ENCODE assay signal across 17 mouse cellular contexts in genomic region chr14:74840328-74840727, GRCm38 (mm10).
DNase-seq lines count a peak whose midpoint lies in the region; ATAC-seq lines count a peak whose summit lies in the region.
"Had no signal": no experiment of that assay in that cellular context is flagged by ENCODE, and none has a peak within 500 bp of the region (broad histone marks: within the 10 kb centered on the region; RNA-seq: fewer than 3 reads in every experiment).

No protein-coding gene starts in this region.

- no peak for ATAC-seq in kidney, embryonic 15.5 days (replicated peaks; ENCODE audit: low FRiP score)
- no peak for ATAC-seq in limb, embryonic 12.5 days (ENCODE audit: insufficient number of reproducible peaks, insufficient read depth, low FRiP score, low TSS enrichment, low read depth)

- H3K9me3 ChIP-seq in heart, embryonic 10.5 days = no peaks in the 10 kb centered on the region
- H3K9me3 ChIP-seq in kidney, embryonic 15.5 days (replicated peaks) = no peaks in the 10 kb centered on the region
- no peaks in the 10 kb centered on the region for H3K9me3 ChIP-seq in limb, embryonic 12.5 days
- H3K9me3 ChIP-seq: liver, embryonic 15.5 days; midbrain, embryonic 10.5 days; stomach, embryonic 15.5 days had no signal

- H3K9ac ChIP-seq in kidney, embryonic 15.5 days = no peak overlapping the region
- H3K9ac ChIP-seq in limb, embryonic 12.5 days (replicated peaks) = no peak overlapping the region
- H3K9ac ChIP-seq: liver, embryonic 15.5 days; stomach, embryonic 15.5 days had no signal

- H3K27ac ChIP-seq in heart, embryonic 10.5 days = peak overlapping the region; percentile 57; the same call in 1 of the 2 replicates
- peak overlapping the region; percentile 22; the same call in 1 of the 2 replicates for H3K27ac ChIP-seq in kidney, embryonic 15.5 days
- peak overlapping the region; percentile 41; the same call in 1 of the 2 replicates for H3K27ac ChIP-seq in limb, embryonic 12.5 days
- H3K27ac ChIP-seq: liver, embryonic 15.5 days; midbrain, embryonic 10.5 days; stomach, embryonic 15.5 days had no signal

- H3K4me1 ChIP-seq in heart, embryonic 10.5 days = peaks cover 38% of the 10 kb centered on the region
- peaks cover 16% of the 10 kb centered on the region for H3K4me1 ChIP-seq in kidney, embryonic 15.5 days
- peaks cover 25% of the 10 kb centered on the region for H3K4me1 ChIP-seq in limb, embryonic 12.5 days (replicated peaks)

- WGBS in heart, embryonic 10.5 days = 47% methylated on average over 2 of the region's 2 CpGs
- WGBS in kidney, embryonic 15.5 days = 75% methylated on average over 2 of the region's 2 CpGs
- WGBS in limb, embryonic 12.5 days = 50% methylated on average over 2 of the region's 2 CpGs

- no peaks in the 10 kb centered on the region for H3K27me3 ChIP-seq in heart, embryonic 10.5 days (ENCODE audit: insufficient read depth, poor library complexity, severe bottlenecking)
- no peaks in the 10 kb centered on the region for H3K27me3 ChIP-seq in kidney, embryonic 15.5 days
- no peaks in the 10 kb centered on the region for H3K27me3 ChIP-seq in limb, embryonic 12.5 days
- H3K27me3 ChIP-seq: liver, embryonic 15.5 days; stomach, embryonic 15.5 days had no signal

- H3K4me2 ChIP-seq in kidney, embryonic 15.5 days = no peak overlapping the region
- H3K4me2 ChIP-seq in limb, embryonic 12.5 days = no peak overlapping the region
- H3K4me2 ChIP-seq: liver, embryonic 15.5 days; stomach, embryonic 15.5 days had no signal

- no peak overlapping the region for H3K4me3 ChIP-seq in heart, embryonic 10.5 days
- no peak overlapping the region for H3K4me3 ChIP-seq in kidney, embryonic 15.5 days (replicated peaks)
- no peak overlapping the region for H3K4me3 ChIP-seq in limb, embryonic 12.5 days (replicated peaks)
- H3K4me3 ChIP-seq: erythroblast, embryonic 14.5 days; liver, embryonic 15.5 days; midbrain, embryonic 10.5 days; stomach, embryonic 15.5 days had no signal

- DNase-seq in heart, embryonic 10.5 days (ENCODE audit: low spot score) = no peak
- DNase-seq in heart, adult 18-20 months = no peak
- DNase-seq in kidney, adult 18-20 months = no peak
- peak; percentile 14 for DNase-seq in adipocyte (ENCODE audit: low spot score)
- no peak for DNase-seq in urinary bladder, adult 18-20 months (ENCODE audit: low spot score in 2 of 2)
- no peak for DNase-seq in frontal cortex, postnatal 10 days (ENCODE audit: low spot score in 2 of 2)
- DNase-seq: cerebellum, adult 11-12 months; kidney, postnatal 25 days; lung, postnatal 14 days; right cerebral cortex, postnatal 25 days; thymus, postnatal 4 days had no signal

- no peaks in the 10 kb centered on the region for H3K36me3 ChIP-seq in heart, embryonic 10.5 days
- no peaks in the 10 kb centered on the region for H3K36me3 ChIP-seq in kidney, embryonic 15.5 days
- H3K36me3 ChIP-seq in limb, embryonic 12.5 days = no peaks in the 10 kb centered on the region
- H3K36me3 ChIP-seq: liver, embryonic 15.5 days; midbrain, embryonic 10.5 days; stomach, embryonic 15.5 days had no signal
